Mouse (Mus musculus): Measurements from ENCODE around the gene Hpn. TPM values are rescaled to one million over a fixed set of nuclear protein-coding genes. Genes with fewer than 3 reads are reported as not detected.

Gene Hpn
- total RNA-seq (2021), result 10 to 100 TPM; 14.1 to 15.9 TPM
- long read RNA-seq, experiment 1, partial matches to known transcripts, result 5 of 9 reads
- long read RNA-seq, experiment 1, other reads (novel, unspliced or antisense), result 2 of 9 reads
- long read RNA-seq, experiment 2, partial matches to known transcripts, result 10 of 16 reads
- long read RNA-seq, experiment 2, other reads (novel, unspliced or antisense), result 4 of 16 reads

GRCm38 (mm10) chr7:31115182-31115581, at the start of gene Hpn:
TSS of gene Hpn (minus strand) at chr7:31115290.
- intact Hi-C loops (cut with DNase I), result no loop called here
- no peak for DNase-seq

DNA sequence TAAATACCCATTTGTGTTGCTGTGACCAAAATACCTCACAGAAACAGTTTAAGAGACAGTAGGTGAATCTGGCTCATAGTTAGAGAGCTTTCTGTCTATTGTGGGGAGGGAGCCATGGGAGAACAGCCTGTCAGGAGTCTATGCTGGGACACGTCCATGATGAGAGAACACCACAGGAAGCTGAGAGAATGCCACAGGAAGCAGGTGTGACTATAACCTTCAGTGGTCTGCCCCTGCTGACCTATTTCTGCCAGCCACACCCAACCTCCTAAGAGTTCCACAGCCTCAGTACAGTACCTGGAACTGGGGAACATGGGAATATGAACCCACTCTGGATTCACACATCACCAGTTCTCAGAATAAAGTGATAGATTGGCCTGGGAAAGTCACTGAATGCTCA, 49.7 kb upstream of the Hpn start:
- intact Hi-C loops (cut with DNase I), result no loop called here
- DNase-seq, result no peak

DNA sequence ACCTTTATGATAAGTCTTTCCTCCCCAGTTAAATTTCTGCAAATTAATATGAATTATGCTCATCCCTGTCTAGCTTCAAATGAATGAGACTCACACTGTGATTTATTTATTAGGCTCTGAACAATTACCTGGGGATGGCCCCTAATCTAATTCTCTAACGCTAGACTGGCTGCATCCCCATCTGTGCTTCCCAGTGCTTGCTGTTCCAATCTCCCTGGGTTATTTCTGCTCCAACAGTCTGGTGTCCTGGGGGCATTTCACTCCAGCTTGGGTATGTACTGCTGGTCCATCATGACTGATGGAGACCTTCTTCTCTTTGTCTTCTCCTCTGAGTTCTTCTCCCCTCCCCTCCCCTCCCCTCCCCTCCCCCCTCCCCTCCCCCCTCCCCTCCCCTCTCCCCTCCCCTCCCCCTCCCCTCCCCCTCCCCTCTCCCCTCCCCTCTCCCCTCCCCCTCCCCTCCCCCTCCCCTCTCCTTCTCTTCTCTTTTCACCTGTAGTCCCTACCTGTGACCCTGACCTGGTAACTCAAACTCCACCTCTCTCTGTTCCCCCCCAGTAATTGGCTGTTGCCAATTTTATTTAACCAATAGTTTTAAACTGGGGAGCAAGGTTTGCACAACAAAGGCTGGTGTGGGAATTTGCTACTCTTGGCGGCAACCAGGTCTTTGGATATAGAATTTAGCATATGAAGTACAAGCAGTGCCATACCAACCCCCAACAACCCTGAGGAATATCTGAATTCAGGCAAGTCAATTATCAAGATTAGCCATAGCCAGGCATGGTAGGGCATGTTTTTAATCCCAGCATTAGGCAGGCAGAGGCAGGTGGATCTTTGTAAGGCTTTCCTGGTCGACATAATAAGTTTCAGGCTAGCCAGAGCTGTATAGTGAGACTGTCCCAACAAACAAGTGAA, 48.8 kb upstream of the Hpn start:
- intact Hi-C loops (cut with DNase I), result no loop called here
- no peak for DNase-seq

- intact Hi-C loops (cut with DNase I), result no loop called here
- no peak for DNase-seq
Measured at GRCm38 (mm10) chr7:31162324-31162723, 47.2 kb upstream of the Hpn start.

DNA sequence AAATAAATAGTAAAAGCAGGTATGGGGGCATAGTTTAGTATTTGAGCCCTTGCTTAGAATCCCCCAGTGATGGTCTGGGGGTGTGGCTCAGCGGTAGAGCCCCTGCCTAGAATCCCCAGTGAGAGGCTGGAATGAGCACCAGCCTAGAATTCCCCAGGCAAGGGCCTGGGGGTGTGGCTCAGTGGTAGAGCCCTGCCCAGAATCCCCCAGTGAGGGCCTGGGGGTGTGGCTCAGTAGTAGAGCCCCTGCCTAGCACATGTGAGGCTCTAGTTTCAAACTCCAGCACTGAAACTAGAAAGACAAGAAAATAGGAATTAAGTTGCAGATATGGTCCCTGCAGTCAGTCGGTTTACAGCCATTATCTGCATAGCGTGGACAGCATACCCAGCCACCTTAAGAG, 46.7 kb upstream of the Hpn start:
- intact Hi-C loops (cut with DNase I), result no loop called here
- no peak for DNase-seq

DNA sequence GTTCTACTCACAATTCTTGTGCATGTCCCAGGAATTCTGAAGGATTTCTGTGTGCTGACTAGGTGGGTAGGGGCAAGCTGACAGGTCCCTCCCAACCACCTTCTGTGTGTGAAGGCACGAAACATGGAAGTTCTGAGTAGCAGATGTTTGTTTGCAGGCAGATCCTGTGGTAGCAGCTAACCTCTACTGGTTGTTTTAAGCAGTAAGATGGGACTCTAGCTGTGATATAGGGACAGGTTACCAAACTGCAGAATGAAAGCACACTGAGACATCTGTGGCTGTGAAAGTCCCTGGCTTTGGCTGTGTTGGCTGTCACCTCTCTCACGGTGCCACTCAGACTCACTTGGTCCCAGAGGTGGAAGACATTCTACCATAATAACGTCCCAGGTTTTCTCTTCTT, 46.2 kb upstream of the Hpn start:
- intact Hi-C loops (cut with DNase I), result no loop called here

GRCm38 (mm10) chr7:31160763-31161162, 45.7 kb upstream of the Hpn start:
- intact Hi-C loops (cut with DNase I), result no loop called here
- DNase-seq, result no peak

More for the DNA sequence above, 46.2 kb upstream of the Hpn start:
- DNase-seq, result no peak

DNA sequence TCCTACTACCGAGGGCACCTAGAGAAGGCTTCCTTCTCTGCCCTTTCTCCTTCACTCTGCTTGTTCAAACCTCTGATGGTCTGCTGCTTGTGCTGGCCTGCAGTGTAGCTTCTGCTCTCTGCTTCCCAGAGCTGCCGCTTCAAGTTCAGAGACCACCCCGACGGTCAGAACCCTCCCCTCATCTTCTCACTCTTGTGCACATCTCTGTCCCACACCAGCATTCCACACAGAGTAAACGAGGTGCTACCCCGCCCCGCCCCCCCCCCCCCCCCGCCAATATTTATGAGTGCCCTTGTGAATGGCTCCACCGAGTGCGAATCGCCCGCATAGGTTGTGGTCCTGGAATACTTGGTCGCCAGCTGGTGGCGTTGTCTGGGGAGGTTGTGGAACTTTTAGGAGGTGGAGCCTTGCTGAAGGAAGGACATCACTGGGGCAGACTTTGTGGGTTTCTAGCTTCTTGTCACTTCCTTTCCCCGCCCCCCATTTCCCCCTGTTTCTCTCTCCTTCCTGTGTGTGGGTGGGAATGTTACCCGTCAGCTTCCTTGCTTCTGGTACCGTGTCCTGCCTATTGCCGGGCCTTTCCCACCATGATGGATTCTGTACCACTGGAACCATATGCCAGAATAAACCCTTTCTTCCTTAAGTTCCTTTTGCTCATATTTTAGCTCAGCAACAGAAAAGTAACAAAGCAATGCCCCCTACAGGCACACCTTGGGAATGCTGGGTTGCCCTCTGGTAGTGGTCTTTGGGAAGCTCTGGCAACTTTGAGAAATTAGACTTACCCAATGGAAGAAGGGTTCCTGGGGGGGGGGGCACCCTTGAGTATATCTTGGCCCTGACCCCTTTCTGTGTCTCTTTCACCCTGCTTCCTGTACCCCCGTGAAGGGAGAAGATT, 41.2 kb upstream of the Hpn start:
- DNase-seq, result peak in 1 of 2 experiments; percentile 20
- intact Hi-C loops (cut with DNase I), result loop anchor here (5.0 kb wide), 1 partner anchor 49 kb away; no protein-coding TSS in a partner anchor

GRCm38 (mm10) chr7:31155296-31156033, 40.4 kb upstream of the Hpn start, which contains the start of gene Gramd1a:
TSS of gene Gramd1a (minus strand) at chr7:31155896.
- intact Hi-C loops (cut with DNase I), result loop anchor here (5.0 kb wide), 1 partner anchor 48 kb away; no protein-coding TSS in a partner anchor
- DNase-seq, result peak in 1 of 2 experiments; percentile 36

- DNase-seq, result no peak
- intact Hi-C loops (cut with DNase I), result no loop called here
Measured at GRCm38 (mm10) chr7:31153536-31154320, 38.6 kb upstream of the Hpn start.

GRCm38 (mm10) chr7:31151301-31152241, 36.5 kb upstream of the Hpn start:
- intact Hi-C loops (cut with DNase I), result no loop called here
- peak; percentile 51 to 59 for DNase-seq

DNA sequence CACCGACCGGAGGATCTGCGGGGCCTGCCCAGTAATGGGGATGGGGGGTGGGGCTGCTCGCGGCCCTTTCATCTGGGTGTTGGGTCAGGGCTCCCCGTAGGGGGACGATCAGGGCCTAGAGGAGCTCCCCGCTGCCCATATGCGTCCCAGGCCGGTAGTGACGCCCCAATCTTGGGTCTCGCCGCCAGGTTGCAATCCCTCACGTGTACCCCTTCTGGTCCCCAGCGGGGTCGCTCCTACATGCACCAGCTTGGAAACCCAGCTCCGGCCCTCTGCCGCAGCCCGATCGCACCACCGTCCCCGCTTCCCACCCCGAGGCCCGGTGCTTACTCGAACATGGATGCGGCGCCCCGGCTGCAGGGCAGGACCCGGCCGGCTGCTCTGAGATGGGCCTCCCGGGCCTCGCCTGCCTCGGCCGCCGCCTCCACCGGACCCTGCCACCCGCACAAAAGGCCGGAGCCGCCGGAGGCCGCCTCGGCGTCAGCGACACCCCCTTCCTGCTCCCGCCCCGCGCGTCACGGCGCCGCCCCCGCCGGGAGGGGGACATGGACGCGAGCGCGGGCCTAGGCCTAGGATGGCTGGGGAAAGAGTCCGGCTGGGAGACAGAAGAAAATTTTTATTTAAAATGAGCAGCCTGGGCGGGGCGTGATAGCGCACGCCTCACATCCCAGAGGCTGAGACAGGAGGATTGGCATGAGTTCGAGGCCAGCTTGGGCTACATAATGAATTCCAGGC, 35.6 kb upstream of the Hpn start:
- intact Hi-C loops (cut with DNase I), result no loop called here
- DNase-seq, result peak; percentile 83 to 87

DNA sequence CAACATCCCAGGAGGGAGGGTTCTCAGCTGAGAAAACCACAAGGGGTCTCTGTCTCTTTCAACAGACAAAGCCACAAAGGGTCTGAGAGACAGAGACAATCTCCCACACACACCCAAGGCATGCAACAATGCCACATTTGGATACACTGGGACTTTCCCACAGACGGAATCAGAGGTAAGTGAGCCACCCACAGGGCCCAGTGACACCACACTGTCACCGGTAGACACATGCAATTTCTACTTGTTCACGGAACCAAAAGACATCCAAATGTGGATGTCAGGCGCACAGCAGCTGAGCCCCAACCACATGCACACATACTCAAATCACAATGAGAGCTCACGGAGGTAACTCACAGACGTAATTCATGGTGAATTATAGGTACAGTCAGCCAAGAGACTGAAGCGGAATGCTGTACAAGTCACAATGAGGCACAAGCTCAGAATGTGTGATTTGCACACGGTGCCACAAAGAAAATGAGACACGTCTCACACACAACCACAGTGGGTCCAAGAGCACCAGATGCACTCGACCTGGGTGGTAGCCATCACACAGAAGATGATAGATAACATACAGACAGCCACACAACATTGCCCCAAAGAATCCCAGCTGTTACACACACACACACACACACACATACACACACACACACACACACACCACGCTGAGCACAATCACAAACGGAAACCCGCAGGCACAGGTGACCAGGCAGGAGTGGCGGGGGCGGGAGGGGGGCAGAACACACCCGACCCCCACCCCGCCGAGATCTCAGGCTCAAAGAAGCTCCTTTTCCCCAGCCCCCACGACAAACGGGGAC, 34.9 kb upstream of the Hpn start:
- intact Hi-C loops (cut with DNase I), result no loop called here
- DNase-seq, result no peak

DNA sequence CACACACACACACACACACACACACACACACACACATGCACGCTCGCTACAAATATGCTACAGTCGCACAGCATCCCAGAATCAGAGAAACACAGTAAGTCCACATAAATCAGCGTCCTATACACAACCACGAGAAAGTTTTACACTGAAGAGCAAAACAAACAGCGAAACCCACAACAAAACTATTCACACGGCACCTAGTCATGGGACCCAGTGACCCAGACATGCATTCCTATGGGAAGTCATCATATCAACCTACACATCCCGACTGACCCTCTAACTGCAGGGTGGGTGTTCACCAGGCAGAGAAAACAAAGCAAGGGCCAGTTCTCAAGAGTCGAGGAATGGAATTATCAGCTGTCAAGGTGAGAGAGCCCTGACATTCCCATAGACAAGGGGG, 34.2 kb upstream of the Hpn start:
- intact Hi-C loops (cut with DNase I), result no loop called here
- no peak for DNase-seq

- intact Hi-C loops (cut with DNase I), result no loop called here
- DNase-seq, result peak in 1 of 2 experiments; percentile 69
Measured at GRCm38 (mm10) chr7:31148756-31149155, 33.7 kb upstream of the Hpn start.

- intact Hi-C loops (cut with DNase I), result no loop called here
- no peak for DNase-seq
Measured at GRCm38 (mm10) chr7:31148086-31148485, 33.0 kb upstream of the Hpn start.

Measured in gastrocnemius, postnatal 36 days (tissue).